Mouse (Mus musculus) stomach, postnatal 0 days (tissue): Measurements from ENCODE around the gene Sh3pxd2a. TPM values are rescaled to one million over a fixed set of nuclear protein-coding genes. Genes with fewer than 3 reads are reported as not detected.
A peak's percentile ranks its signal among the peaks of the same experiment; 100 is the strongest.

ENCODE experiments used
- ATAC-seq: fragments of 200-750 bp; cut with Nextera tagmentation; 2 replicates; pipeline ENCODE4 v1.8.0; 2017; ENCODE audit not compliant: low FRiP score, low TSS enrichment
- DNase-seq: peaks from one replicate; pipeline ENCODE4 v3.0.0-alpha.2; 2016; ENCODE audit warnings: low spot score
- H3K27ac ChIP-seq: fragments of 300-500 bp; sonication (generic); replicated peaks from 2 replicates; pipeline ENCODE4 v1.5.1; 2014; ENCODE audit warnings: mild to moderate bottlenecking, control low read depth
- H3K27me3 ChIP-seq: fragments of 300-500 bp; sonication (generic); 2 replicates; pipeline ENCODE4 v1.6.1; 2014; ENCODE audit warnings: low read length; ENCODE audit not compliant: control insufficient read depth, insufficient read depth
- H3K36me3 ChIP-seq: fragments of 300-500 bp; sonication (generic); 2 replicates; pipeline ENCODE4 v1.6.1; 2014; ENCODE audit warnings: low read length, mixed read lengths; ENCODE audit not compliant: control insufficient read depth, insufficient read depth
- H3K4me1 ChIP-seq: fragments of 300-500 bp; sonication (generic); replicated peaks from 2 replicates; pipeline ENCODE4 v1.6.1; 2014; ENCODE audit warnings: antibody characterized with exemption; ENCODE audit not compliant: control insufficient read depth, insufficient read depth
- H3K4me2 ChIP-seq: fragments of 300-500 bp; sonication (generic); replicated peaks from 2 replicates; pipeline ENCODE4 v1.6.1; 2014; ENCODE audit warnings: low read depth, mild to moderate bottlenecking, control low read depth, moderate library complexity
- H3K4me3 ChIP-seq: fragments of 300-500 bp; sonication (generic); 2 replicates; pipeline ENCODE4 v1.5.1; 2014; ENCODE audit warnings: low read depth, low read length, control low read depth
- H3K9ac ChIP-seq: fragments of 300-500 bp; sonication (generic); 2 replicates; pipeline ENCODE4 v1.6.1; 2014; ENCODE audit warnings: mild to moderate bottlenecking, low read length, control low read depth, mixed read lengths
- H3K9me3 ChIP-seq: fragments of 300-500 bp; sonication (generic); 2 replicates; pipeline ENCODE4 v1.6.1; 2016; ENCODE audit warnings: low read length; ENCODE audit not compliant: control insufficient read depth
- CTCF ChIP-seq: IDR thresholded peaks from 2 replicates; pipeline ENCODE4 v1.5.1; 2016; ENCODE audit warnings: antibody characterized with exemption, low read depth, mild to moderate bottlenecking, moderate library complexity
- EP300 ChIP-seq: optimal IDR thresholded peaks from 2 replicates; pipeline ENCODE3; 2016; ENCODE audit warnings: antibody characterized with exemption
- WGBS: fragments of 180-500 bp; shearing (Covaris S2); extraction: QIAGEN DNeasy Blood & Tissue Kit; methylation state at CpG from one replicate; pipeline ENCODE4 v1.1.7; 2014; 5-methylcytosine and 5-hydroxymethylcytosine counted together
- polyA plus RNA-seq: library from polyadenylated mRNA; unstranded; fragments of >200 nt; fragmentation: Nextera tagmentation; extraction: Ambion mirVana; gene quantifications from 2 replicates; pipeline ENCODE4 v1.2.1, GENCODE M21; 2015

The Sh3pxd2a gene
- polyA plus RNA-seq, 1 experiment from 2014 or later, result 3.7 TPM

DNA sequence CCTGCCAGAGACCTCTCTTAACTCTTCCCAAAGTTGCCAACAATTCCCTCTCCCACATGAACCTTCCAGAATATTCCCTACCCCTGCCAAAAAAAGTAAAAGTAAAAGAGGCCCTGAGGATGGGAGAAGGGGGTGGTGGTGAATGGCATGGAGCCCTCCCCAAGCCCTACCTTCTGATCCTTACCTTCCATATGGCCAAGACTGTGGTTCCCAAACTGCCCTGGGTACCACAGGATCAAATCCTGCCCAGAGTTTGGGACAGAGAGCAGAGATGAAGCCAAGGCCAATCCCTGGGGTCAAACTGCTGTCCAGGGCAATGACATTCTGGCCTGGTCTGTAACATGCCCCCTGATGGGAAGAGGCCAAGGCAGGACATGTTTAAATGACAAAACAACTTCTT lies 55.1 kb downstream of the Sh3pxd2a start:
- no peak overlapping the region for H3K27ac ChIP-seq
- no peaks in the 10 kb centered on the region for H3K9me3 ChIP-seq
- H3K4me2 ChIP-seq, result no peak overlapping the region
- H3K4me1 ChIP-seq, result no peaks in the 10 kb centered on the region; the same call in 1 of the 2 replicates
- H3K4me3 ChIP-seq, result no peak overlapping the region
- no peak for TF ChIP-seq EP300
- no peak for TF ChIP-seq CTCF
- DNase-seq (no peak), ATAC-seq (no peak)
- no peaks in the 10 kb centered on the region for H3K36me3 ChIP-seq
- H3K27me3 ChIP-seq, result no peaks in the 10 kb centered on the region
- no peak overlapping the region for H3K9ac ChIP-seq

DNA sequence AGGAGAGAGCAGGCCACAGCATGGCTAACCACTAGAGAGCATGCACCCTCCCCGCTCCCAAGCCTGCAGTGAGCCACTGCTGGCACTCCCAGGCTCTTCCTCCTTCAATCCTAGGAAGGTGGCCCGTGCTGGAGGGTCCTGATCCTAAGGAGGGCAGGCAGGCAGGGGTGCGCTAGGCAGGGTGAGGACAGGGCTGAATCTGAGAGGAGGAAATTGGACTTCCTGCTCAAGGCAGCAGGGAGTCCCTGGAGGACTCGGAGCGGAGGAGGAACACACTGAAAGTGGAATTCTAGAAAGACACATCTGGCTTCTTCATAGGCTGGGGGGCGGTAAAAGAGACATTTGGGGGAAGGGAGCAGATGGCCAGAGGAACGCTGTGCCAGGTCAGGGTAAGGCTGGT lies 55.5 kb downstream of the Sh3pxd2a start:
- H3K4me2 ChIP-seq, result no peak overlapping the region
- 79% methylated on average over 7 of the region's 7 CpGs for WGBS
- H3K9me3 ChIP-seq, result no peaks in the 10 kb centered on the region
- H3K4me3 ChIP-seq, result no peak overlapping the region
- no peak overlapping the region for H3K27ac ChIP-seq
- no peak for TF ChIP-seq CTCF
- TF ChIP-seq EP300, result no peak
- H3K36me3 ChIP-seq, result no peaks in the 10 kb centered on the region
- no peak overlapping the region for H3K9ac ChIP-seq
- no peaks in the 10 kb centered on the region; the same call in 1 of the 2 replicates for H3K4me1 ChIP-seq
- H3K27me3 ChIP-seq, result no peaks in the 10 kb centered on the region
- no peak for DNase-seq
- no peak for ATAC-seq

DNA sequence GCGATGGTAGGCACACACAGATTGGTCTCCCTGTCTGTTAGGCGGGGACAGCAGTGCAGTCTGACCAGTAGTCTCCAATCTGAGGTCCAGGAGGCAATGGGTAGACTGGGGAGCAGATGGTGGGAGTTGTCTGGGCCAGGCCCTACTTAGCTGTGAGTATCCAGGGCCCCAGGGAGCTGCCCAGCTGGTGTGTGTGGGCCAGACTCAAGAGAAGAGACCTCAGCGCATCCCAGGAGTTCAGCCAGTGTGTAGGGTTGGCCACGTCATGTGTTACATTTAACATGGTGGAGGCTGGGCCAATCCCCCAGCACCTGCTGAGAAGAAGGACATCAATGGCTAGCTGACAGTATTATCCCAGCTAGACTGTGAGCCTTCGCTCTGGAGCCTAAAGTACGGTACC lies 56.9 kb downstream of the Sh3pxd2a start:
- Histone ChIP-seq H3K36me3 (no peaks in the 10 kb centered on the region), H3K9ac (no peak overlapping the region), H3K27me3 (no peaks in the 10 kb centered on the region), H3K4me2 (no peak overlapping the region), H3K4me3 (no peak overlapping the region), H3K9me3 (no peaks in the 10 kb centered on the region), H3K27ac (no peak overlapping the region), H3K4me1 (peaks cover 11% of the 10 kb centered on the region)
- WGBS, result 89% methylated on average over 6 of the region's 6 CpGs
- TF ChIP-seq EP300 (no peak), CTCF (no peak)
- DNase-seq (no peak), ATAC-seq (no peak)

DNA sequence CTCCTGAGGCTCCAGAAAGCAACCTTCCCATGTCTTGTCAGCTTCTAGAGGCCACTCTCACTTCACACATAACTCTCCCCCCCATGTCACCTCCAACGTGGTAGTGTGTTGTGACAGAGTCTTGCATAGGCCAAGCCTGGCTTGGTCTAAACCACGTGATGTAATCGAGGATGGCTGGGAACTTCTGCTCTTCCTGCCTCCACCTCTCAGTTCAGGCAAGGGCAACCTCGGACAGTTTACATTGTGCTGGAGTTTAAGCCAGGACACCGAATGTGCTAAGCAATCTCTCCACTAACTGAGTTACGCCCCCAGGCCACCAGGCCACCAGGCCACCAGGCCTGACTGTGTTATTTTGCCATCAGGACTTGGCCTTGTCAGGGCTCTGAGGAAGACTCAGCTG lies 57.7 kb downstream of the Sh3pxd2a start:
- no peak for DNase-seq
- no peak for ATAC-seq

DNA sequence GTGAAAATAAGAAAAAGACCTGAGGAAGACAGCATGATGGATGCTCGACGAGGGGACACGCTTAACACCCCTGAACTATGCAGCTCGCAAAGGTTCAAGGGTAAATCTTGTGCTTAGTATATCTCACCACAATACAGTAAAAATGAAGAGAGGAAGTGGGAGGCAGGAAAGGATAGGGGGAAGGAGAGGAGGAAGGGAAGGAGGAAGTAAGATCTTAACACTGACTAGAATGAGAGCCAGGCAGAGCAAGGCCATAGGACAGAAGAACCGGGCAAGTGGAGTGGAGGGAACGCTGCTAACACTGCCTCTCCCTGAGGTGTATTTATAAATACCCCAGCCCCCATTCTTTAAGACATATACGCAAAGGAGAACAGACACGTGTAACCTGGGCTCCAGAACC lies 58.7 kb downstream of the Sh3pxd2a start:
- TF ChIP-seq CTCF, result no peak
- TF ChIP-seq EP300, result no peak
- Histone ChIP-seq H3K27me3 (no peaks in the 10 kb centered on the region), H3K4me2 (no peak overlapping the region), H3K9me3 (no peaks in the 10 kb centered on the region), H3K36me3 (no peaks in the 10 kb centered on the region), H3K4me1 (peaks cover 12% of the 10 kb centered on the region), H3K27ac (no peak overlapping the region), H3K9ac (no peak overlapping the region), H3K4me3 (no peak overlapping the region)
- no peak for DNase-seq
- no peak for ATAC-seq
- WGBS, result 80% methylated on average over 8 of the region's 8 CpGs

More for the DNA sequence above, 57.7 kb downstream of the Sh3pxd2a start:
- TF ChIP-seq EP300 (no peak), CTCF (no peak)
- peaks cover 12% of the 10 kb centered on the region for H3K4me1 ChIP-seq
- no peak overlapping the region for H3K4me2 ChIP-seq
- WGBS, result 57% methylated on average over 6 of the region's 6 CpGs
- no peak overlapping the region for H3K27ac ChIP-seq
- no peaks in the 10 kb centered on the region for H3K27me3 ChIP-seq
- no peaks in the 10 kb centered on the region for H3K9me3 ChIP-seq
- no peak overlapping the region for H3K4me3 ChIP-seq
- no peaks in the 10 kb centered on the region for H3K36me3 ChIP-seq
- no peak overlapping the region for H3K9ac ChIP-seq

DNA sequence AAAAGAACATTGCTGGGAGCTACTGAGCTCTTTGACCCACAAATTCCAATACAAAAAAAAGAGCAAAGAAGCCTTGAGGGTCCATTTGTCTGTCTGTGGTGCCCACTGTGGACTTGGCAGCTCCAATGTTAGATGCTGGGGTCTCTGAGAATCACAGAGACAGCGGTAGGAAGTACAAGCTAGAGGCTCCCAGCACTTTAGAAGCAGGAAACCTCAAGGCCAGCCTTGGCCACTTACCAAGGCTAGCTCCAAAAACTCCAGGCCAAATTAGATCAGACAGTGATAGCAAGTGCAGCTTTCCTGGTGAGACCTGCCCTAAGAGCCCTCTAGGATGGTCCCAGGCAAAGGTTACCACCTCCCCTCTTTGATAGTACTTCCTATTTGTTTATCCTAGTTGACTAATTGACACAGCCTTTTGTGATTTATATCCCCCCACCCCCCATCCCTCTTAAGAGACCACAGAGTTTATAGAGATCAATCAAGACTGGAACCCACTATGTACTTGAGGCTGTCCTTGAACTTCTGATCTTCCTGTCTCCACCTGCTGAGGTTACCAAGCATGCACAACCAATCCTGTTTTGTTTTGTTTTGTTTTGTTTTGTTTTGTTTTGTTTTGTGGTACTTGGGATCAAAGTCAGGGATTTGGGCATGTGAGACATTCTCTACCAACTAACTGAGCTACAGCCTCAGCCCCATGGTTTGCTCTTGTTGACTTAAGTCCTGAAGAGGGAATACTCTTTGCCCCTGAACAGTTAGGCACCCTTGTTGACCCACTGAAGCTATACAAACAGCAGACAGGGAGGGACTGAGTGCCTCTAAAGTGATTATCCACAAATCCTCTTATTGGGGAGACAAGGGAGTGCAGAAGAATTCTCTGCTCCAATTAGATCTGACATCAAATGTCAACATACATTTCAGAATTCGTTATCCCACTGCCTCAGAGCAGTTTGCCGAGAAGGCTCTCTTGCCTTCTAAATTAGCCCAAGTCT lies 60.5 kb downstream of the Sh3pxd2a start:
- Histone ChIP-seq H3K36me3 (no peaks in the 10 kb centered on the region), H3K27ac (peak overlapping the region; percentile 84), H3K9me3 (no peaks in the 10 kb centered on the region), H3K4me1 (peaks cover 12% of the 10 kb centered on the region), H3K9ac (no peak overlapping the region), H3K27me3 (no peaks in the 10 kb centered on the region), H3K4me2 (peak overlapping the region; percentile 11; the same call in 1 of the 2 replicates), H3K4me3 (no peak overlapping the region)
- ATAC-seq (no peak), DNase-seq (no peak)
- 57% methylated on average over 3 of the region's 3 CpGs for WGBS
- TF ChIP-seq CTCF, result no peak
- TF ChIP-seq EP300, result no peak
